Mouse (Mus musculus) heart, adult 2 months (tissue): ENCODE data around the gene Mansc1.

Source experiments
- CTCF ChIP-seq: fragments of 200-600 bp; IDR thresholded peaks from 2 replicates; pipeline ENCODE4 v1.8.1; 2022; ENCODE audit warnings: antibody characterized with exemption, mild to moderate bottlenecking, moderate library complexity
- EP300 ChIP-seq: fragments of 200-500 bp; IDR thresholded peaks from 2 replicates; pipeline ENCODE4 v1.6.1; 2011; ENCODE audit warnings: low read depth, low read length, control low read depth; ENCODE audit not compliant: insufficient read depth
- POLR2A ChIP-seq: fragments of 200-500 bp; IDR thresholded peaks from 2 replicates; pipeline ENCODE4 v1.6.1; 2011; ENCODE audit warnings: mild to moderate bottlenecking, low read depth, low read length, control low read depth; ENCODE audit not compliant: insufficient read depth

- TF ChIP-seq CTCF, result no peak
- TF ChIP-seq EP300, result no peak
- no peak for TF ChIP-seq POLR2A
These were observed 27.1 kb downstream of the Mansc1 start for GRCm38 (mm10) chr6:134605196-134605595.
